Mouse (Mus musculus) thymus, adult 2 months (tissue): ENCODE results near the gene Bsdc1.

ENCODE experiments used
- CTCF ChIP-seq: fragments of 200-500 bp; IDR thresholded peaks from 2 replicates; pipeline ENCODE4 v1.5.1; 2012; ENCODE audit warnings: mild to moderate bottlenecking, control low read depth, low read length, moderate library complexity, borderline replicate concordance; ENCODE audit not compliant: control insufficient read depth, poor library complexity, insufficient read depth; ENCODE audit errors: extremely low read depth
- POLR2A ChIP-seq: fragments of 200-500 bp; IDR thresholded peaks from 2 replicates; pipeline ENCODE4 v1.6.1; 2012; ENCODE audit warnings: mild to moderate bottlenecking, low read length, control low read depth, moderate library complexity; ENCODE audit not compliant: control insufficient read depth, poor library complexity, insufficient read depth; ENCODE audit errors: extremely low read depth

GRCm38 (mm10) chr4:129505511-129505910, 44.1 kb downstream of the Bsdc1 start:
- TF ChIP-seq CTCF (no peak), POLR2A (no peak)
